Mouse (Mus musculus) liver, postnatal 0 days (tissue): ENCODE data around the gene Hes6.

Experiments
- CTCF ChIP-seq: sonication (generic); IDR thresholded peaks from 2 replicates; pipeline ENCODE4 v1.5.1; 2016; ENCODE audit warnings: antibody characterized with exemption, low read depth
- EP300 ChIP-seq: IDR thresholded peaks from 2 replicates; pipeline ENCODE4 v1.6.1; 2016; ENCODE audit warnings: antibody characterized with exemption, low read depth, mild to moderate bottlenecking

DNA sequence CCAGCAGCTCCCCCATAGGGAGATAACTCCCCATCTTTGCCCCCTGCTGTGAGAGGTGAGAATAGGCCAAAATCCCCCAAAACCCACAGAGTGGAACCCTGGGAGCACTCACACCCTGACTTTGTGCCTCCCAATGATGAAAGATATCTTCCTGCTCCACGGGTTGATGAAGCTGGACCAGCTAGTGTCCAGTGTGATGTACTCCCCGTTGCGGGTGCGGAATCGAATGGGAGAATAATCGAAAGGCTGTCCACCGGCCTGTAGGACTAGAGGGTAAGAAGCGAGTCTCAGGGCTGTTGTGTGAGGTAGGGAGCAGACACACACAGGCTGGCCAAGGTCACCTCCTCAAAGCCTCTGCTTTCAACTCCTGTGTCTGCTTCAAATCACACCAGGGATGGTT is 21.1 kb upstream of the Hes6 start:
- TF ChIP-seq CTCF (no peak), EP300 (no peak)
